Mouse (Mus musculus) thymus, adult 2 months (tissue): ENCODE results near the gene Golgb1. TPM values are rescaled to one million over a fixed set of nuclear protein-coding genes. Genes with fewer than 3 reads are reported as not detected.

Source experiments
- DNase-seq: peaks from one replicate; pipeline ENCODE4 v3.0.0; 2021
- H3K27ac ChIP-seq: fragments of 200-500 bp; 2 replicates; pipeline ENCODE4 v1.5.1; 2012; ENCODE audit warnings: low read length, control low read depth; ENCODE audit not compliant: control insufficient read depth, insufficient read depth
- H3K27me3 ChIP-seq: fragments of 200-500 bp; 2 replicates; pipeline ENCODE4 v1.6.1; 2012; ENCODE audit warnings: mild to moderate bottlenecking, low read length, moderate library complexity, mixed read lengths; ENCODE audit not compliant: control insufficient read depth, insufficient read depth
- H3K36me3 ChIP-seq: fragments of 200-500 bp; 2 replicates; pipeline ENCODE4 v1.6.1; 2012; ENCODE audit warnings: mild to moderate bottlenecking, low read length, moderate library complexity; ENCODE audit not compliant: control insufficient read depth, insufficient read depth
- H3K4me1 ChIP-seq: fragments of 200-500 bp; replicated peaks from 2 replicates; pipeline ENCODE4 v1.6.1; 2012; ENCODE audit warnings: low read length; ENCODE audit not compliant: control insufficient read depth, insufficient read depth
- H3K4me3 ChIP-seq: fragments of 200-500 bp; 2 replicates; pipeline ENCODE4 v1.5.1; 2012; ENCODE audit warnings: mild to moderate bottlenecking, low read length, control low read depth, moderate library complexity; ENCODE audit not compliant: control insufficient read depth, insufficient read depth
- CTCF ChIP-seq: fragments of 200-500 bp; IDR thresholded peaks from 2 replicates; pipeline ENCODE4 v1.5.1; 2012; ENCODE audit warnings: mild to moderate bottlenecking, control low read depth, low read length, moderate library complexity, borderline replicate concordance; ENCODE audit not compliant: control insufficient read depth, poor library complexity, insufficient read depth; ENCODE audit errors: extremely low read depth
- POLR2A ChIP-seq: fragments of 200-500 bp; IDR thresholded peaks from 2 replicates; pipeline ENCODE4 v1.6.1; 2012; ENCODE audit warnings: mild to moderate bottlenecking, low read length, control low read depth, moderate library complexity; ENCODE audit not compliant: control insufficient read depth, poor library complexity, insufficient read depth; ENCODE audit errors: extremely low read depth
- WGBS: fragments of 180-500 bp; shearing (Covaris S2); methylation state at CpG from one replicate; pipeline ENCODE4 v1.1.7; 2018; 5-methylcytosine and 5-hydroxymethylcytosine counted together
- polyA plus RNA-seq: library from polyadenylated mRNA; depleted of rRNA; stranded (reverse); fragments of >200 nt; gene quantifications from 2 replicates; pipeline ENCODE4 v1.2.3, GENCODE M21; 2012

Golgb1 gene
- polyA plus RNA-seq, 1 experiment, result 47.6 TPM

GRCm38 (mm10) chr16:36887546-36887945 is 12.6 kb downstream of the Golgb1 start:
- no peaks in the 10 kb centered on the region for H3K4me1 ChIP-seq
- peaks cover 15% of the 10 kb centered on the region; the same call in 1 of the 2 replicates for H3K36me3 ChIP-seq
- TF ChIP-seq POLR2A, result no peak
- no peak for TF ChIP-seq CTCF
- DNase-seq, result no peak
- WGBS, result 96% methylated on average over 5 of the region's 5 CpGs
- no peak overlapping the region for H3K27ac ChIP-seq
- H3K4me3 ChIP-seq, result no peak overlapping the region
- H3K27me3 ChIP-seq, result no peaks in the 10 kb centered on the region

- H3K27ac ChIP-seq, result no peak overlapping the region
- TF ChIP-seq CTCF (no peak), POLR2A (no peak)
- H3K36me3 ChIP-seq, result peaks cover 26% of the 10 kb centered on the region
- no peak for DNase-seq
- no peak overlapping the region for H3K4me3 ChIP-seq
- H3K4me1 ChIP-seq, result no peaks in the 10 kb centered on the region
- WGBS, result 98% methylated on average over 3 of the region's 3 CpGs
- H3K27me3 ChIP-seq, result no peaks in the 10 kb centered on the region
These were observed 15.6 kb downstream of the Golgb1 start for GRCm38 (mm10) chr16:36890559-36890958.

GRCm38 (mm10) chr16:36891415-36891814 is 16.5 kb downstream of the Golgb1 start:
- TF ChIP-seq CTCF (no peak), POLR2A (no peak)
- Histone ChIP-seq H3K4me3 (no peak overlapping the region), H3K36me3 (peaks cover 26% of the 10 kb centered on the region), H3K27ac (no peak overlapping the region), H3K4me1 (no peaks in the 10 kb centered on the region), H3K27me3 (no peaks in the 10 kb centered on the region)
- WGBS, result 97% methylated on average over 4 of the region's 4 CpGs
- no peak for DNase-seq

GRCm38 (mm10) chr16:36893317-36893716 is 18.4 kb downstream of the Golgb1 start:
- no peaks in the 10 kb centered on the region for H3K4me1 ChIP-seq
- peaks cover 24% of the 10 kb centered on the region for H3K36me3 ChIP-seq
- no peak for DNase-seq
- no peaks in the 10 kb centered on the region for H3K27me3 ChIP-seq
- H3K4me3 ChIP-seq, result no peak overlapping the region
- TF ChIP-seq CTCF (no peak), POLR2A (no peak)
- 97% methylated on average over 10 of the region's 10 CpGs for WGBS
- no peak overlapping the region for H3K27ac ChIP-seq

GRCm38 (mm10) chr16:36896712-36897111 is 21.8 kb downstream of the Golgb1 start:
- H3K36me3 ChIP-seq, result peaks cover 29% of the 10 kb centered on the region
- no peak for TF ChIP-seq POLR2A
- no peak for TF ChIP-seq CTCF
- 95% methylated on average over 6 of the region's 6 CpGs for WGBS

GRCm38 (mm10) chr16:36903156-36903555 is 28.2 kb downstream of the Golgb1 start:
- WGBS, result 96% methylated on average over 5 of the region's 5 CpGs
- TF ChIP-seq CTCF, result no peak
- TF ChIP-seq POLR2A, result no peak
- H3K27ac ChIP-seq, result no peak overlapping the region
- H3K4me1 ChIP-seq, result no peaks in the 10 kb centered on the region
- H3K27me3 ChIP-seq, result no peaks in the 10 kb centered on the region
- DNase-seq, result no peak
- H3K4me3 ChIP-seq, result no peak overlapping the region
- peaks cover 23% of the 10 kb centered on the region for H3K36me3 ChIP-seq

More at GRCm38 (mm10) chr16:36896712-36897111, 21.8 kb downstream of the Golgb1 start:
- Histone ChIP-seq H3K4me3 (no peak overlapping the region), H3K27me3 (no peaks in the 10 kb centered on the region), H3K27ac (no peak overlapping the region), H3K4me1 (no peaks in the 10 kb centered on the region)
- no peak for DNase-seq

DNA sequence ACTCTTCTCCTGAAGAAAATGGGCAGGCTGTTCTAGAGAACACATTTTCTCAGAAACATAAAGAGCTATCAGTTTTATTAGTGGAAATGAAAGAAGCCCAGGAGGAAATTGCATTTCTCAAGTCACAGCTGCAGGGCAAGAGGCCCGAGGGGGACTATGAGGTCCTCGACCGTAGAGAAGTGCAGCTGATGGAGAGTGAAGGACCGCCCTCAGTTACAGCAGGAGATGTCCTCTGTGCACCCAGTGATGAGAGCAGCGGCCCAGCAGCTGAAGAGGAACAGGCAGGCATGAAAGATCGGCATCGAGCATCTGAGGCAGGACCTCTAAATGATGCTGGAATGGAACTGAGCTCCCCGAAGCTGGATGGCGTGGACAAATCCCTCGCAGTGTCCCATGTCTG is 37.0 kb downstream of the Golgb1 start:
- TF ChIP-seq CTCF (no peak), POLR2A (no peak)
- H3K4me3 ChIP-seq, result no peak overlapping the region
- WGBS, result 94% methylated on average over 10 of the region's 10 CpGs
- DNase-seq, result no peak
- peaks cover 15% of the 10 kb centered on the region; the same call in 1 of the 2 replicates for H3K36me3 ChIP-seq
- no peaks in the 10 kb centered on the region for H3K27me3 ChIP-seq
- H3K27ac ChIP-seq, result no peak overlapping the region
- no peaks in the 10 kb centered on the region for H3K4me1 ChIP-seq
